Mouse (Mus musculus) ovary, adult 10 weeks (tissue): ENCODE results near the gene Psg20. TPM values are rescaled to one million over a fixed set of nuclear protein-coding genes. Genes with fewer than 3 reads are reported as not detected.

ENCODE experiments used
- polyA plus RNA-seq: library from polyadenylated mRNA; stranded (reverse); fragments of 350-450 nt; fragmentation: Illumina TruSeq; extraction: RNeasy Lipid Tissue Mini Kit (QIAGEN cat#74804); gene quantifications from one replicate; pipeline ENCODE4 v1.2.3, GENCODE M21; 2014

The Psg20 gene
- polyA plus RNA-seq = not detected

DNA sequence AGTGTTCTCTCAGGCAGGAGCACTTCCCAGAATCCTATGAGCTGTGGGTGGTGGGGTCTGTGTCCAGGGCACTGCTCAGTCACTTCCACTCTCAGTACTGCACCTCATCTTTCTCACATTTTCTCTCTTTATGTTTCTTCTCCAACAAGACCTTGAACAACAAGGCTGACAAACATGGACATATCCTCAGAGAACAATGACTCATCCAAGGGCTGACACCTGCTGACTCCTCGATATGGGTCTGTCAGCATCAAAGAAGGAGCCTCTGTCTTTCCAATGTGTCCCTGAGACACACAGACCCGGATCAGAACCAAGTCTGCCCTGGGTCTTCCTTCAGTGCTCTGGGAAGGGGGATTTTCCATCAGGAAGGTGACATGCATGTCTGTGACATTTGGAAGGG, at the start of gene Psg20:
Gene Psg20, minus strand, starts transcription at position 101 of the 400 bp plus-strand sequence.

DNA sequence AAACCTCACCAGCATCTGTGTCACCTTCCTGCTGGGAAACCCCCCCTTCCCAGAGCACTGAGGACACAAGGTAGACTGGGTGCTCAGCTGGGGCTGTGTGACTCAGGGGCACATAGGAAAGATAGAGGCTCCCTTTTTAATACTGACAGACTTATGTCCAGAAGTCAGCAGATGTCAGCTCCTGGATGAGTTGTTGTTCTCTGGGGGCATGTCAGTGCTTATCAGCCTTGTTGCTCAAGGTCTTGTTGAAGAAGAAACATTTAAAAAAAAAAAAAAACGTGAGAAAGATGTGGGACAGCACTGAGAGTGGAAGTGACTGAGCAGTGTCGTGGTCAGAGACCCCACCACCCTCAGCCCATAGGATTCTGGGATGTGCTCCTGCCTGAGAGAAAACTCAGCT, 31.8 kb upstream of the Psg20 start, which contains the start of gene Psg22:
Gene Psg22, plus strand, starts transcription at position 301 of the 400 bp plus-strand sequence.

DNA sequence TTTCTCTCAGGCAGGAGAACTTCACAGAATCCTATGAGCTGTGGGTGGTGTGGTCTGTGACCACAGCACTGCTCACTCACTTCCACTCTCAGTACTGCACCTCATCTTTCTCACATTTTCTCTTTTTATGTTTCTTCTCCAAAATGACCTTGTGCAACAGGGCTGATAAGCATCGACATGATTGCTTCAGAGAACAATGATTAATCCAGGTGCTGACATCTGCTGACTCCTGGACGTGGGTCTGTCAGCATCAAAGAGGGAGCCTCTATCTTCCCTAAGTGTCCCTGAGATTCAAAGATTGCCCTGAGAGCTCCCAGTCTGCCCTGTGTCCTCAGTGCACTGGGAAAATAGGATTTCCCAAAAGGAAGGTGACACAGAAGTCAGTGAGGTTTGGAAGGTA, 29.4 kb downstream of the Psg20 start, which contains the start of gene Psg21:
Gene Psg21, minus strand, starts transcription at position 101 of the 400 bp plus-strand sequence.

Other genes with a start within 250 kb of the Psg20 start
- gene Psg26, start 202.0 kb downstream of the Psg20 start, polyA plus RNA-seq = not detected
- not detected for gene Psg25, start 153.9 kb downstream of the Psg20 start, polyA plus RNA-seq
- not detected for gene Psg27, start 118.9 kb downstream of the Psg20 start, polyA plus RNA-seq
- not detected for gene Psg23, start 69.7 kb downstream of the Psg20 start, polyA plus RNA-seq
- gene Psg21, start 29.5 kb downstream of the Psg20 start, polyA plus RNA-seq = not detected
- gene Psg22, start 31.9 kb upstream of the Psg20 start, polyA plus RNA-seq = not detected
- gene Psg19, start 112.3 kb upstream of the Psg20 start, polyA plus RNA-seq = not detected
- gene Psg17, start 135.4 kb upstream of the Psg20 start, polyA plus RNA-seq = 0.43 TPM
- gene Mill2, start 153.8 kb upstream of the Psg20 start, polyA plus RNA-seq = 9.1 TPM
- gene Pglyrp1, start 185.1 kb upstream of the Psg20 start, polyA plus RNA-seq = not detected
- gene Ccdc61, start 224.2 kb upstream of the Psg20 start, polyA plus RNA-seq = 2.3 TPM
- 0.34 TPM for gene Nova2, start 239.7 kb upstream of the Psg20 start, polyA plus RNA-seq